Mouse (Mus musculus) macrophage (primary cell): Measurements from ENCODE around the gene Krt222. TPM values are rescaled to one million over a fixed set of nuclear protein-coding genes. Genes with fewer than 3 reads are reported as not detected.
A peak's percentile ranks its signal among the peaks of the same experiment; 100 is the strongest.

Source experiments
- H3K27ac ChIP-seq: fragments of 350-480 bp; formaldehyde crosslinking; 2 replicates; pipeline ENCODE4 v1.9.0; 2021
- H3K36me3 ChIP-seq: fragments of 350-480 bp; formaldehyde crosslinking; 2 replicates; pipeline ENCODE4 v1.9.0; 2021; ENCODE audit errors: inconsistent target
- H3K4me3 ChIP-seq: fragments of 350-480 bp; formaldehyde crosslinking; 2 replicates; pipeline ENCODE4 v1.9.0; 2021; ENCODE audit errors: inconsistent target
- H3K79me2 ChIP-seq: fragments of 350-480 bp; formaldehyde crosslinking; 2 replicates; pipeline ENCODE4 v1.9.0; 2021; ENCODE audit errors: inconsistent target
- WGBS: methylation state at CpG from one replicate; pipeline ENCODE4 v1.1.7; 2026; ENCODE audit warnings: inconsistent platforms; ENCODE audit not compliant: missing documents; 5-methylcytosine and 5-hydroxymethylcytosine counted together
- polyA plus RNA-seq: library from polyadenylated mRNA; stranded (reverse); fragments of 250-400 nt; gene quantifications from 3 replicates; pipeline ENCODE4 v1.2.4, GENCODE M21; 2018; ENCODE audit warnings: inconsistent platforms

Krt222 gene
- polyA plus RNA-seq, 1 experiment from 2014 or later: not detected

DNA sequence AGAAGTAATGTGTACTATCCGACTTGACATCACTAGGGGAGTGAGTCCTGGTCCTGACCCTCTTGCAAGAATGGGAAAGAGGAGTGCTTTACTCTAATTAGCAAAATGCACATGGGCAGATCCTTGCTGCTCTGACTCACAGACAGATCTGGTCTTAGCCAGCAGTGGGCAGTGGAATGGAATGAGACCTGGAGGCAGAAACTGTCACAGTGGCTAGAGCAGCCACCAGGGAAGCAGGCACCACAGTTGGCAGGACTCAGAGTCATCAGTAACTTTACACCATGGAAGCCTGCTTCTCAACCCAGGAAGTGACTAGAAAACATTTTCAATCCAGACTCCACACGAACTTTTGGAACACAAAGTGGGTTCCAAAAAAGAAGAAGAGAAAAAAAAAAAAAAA is 22.1 kb downstream of the Krt222 start:
- no peak overlapping the region for H3K27ac ChIP-seq
- peaks cover 67% of the 10 kb centered on the region for H3K36me3 ChIP-seq
- peaks cover 56% of the 10 kb centered on the region for H3K79me2 ChIP-seq
- no peak overlapping the region for H3K4me3 ChIP-seq
- WGBS: 100% methylated on average over 1 of the region's 2 CpGs

GRCm38 (mm10) chr11:99217248-99217986 is 26.5 kb downstream of the Krt222 start:
- Histone ChIP-seq H3K79me2 (peaks cover 13% of the 10 kb centered on the region; the same call in 1 of the 2 replicates), H3K27ac (no peak overlapping the region), H3K36me3 (peaks cover 79% of the 10 kb centered on the region), H3K4me3 (no peak overlapping the region)
- WGBS: 98% methylated on average over 7 of the region's 7 CpGs

DNA sequence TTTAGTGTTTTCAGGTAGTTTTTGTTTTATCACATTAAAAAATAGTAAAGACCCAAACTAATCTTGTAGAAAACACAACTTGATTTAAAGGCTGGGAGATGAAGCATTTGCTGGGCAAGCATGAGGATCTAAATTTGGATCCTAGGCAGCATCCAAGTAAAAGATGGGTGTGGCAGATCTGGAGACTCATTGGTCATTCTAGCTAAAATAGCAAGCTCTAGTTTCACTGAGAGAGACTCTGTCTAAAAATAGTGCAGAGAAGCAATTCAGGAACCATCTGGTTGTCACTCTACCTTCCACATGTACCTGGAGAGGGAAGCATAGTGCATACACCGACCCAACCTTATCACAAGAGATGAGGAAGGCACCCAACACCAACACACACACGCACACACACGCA is 27.7 kb downstream of the Krt222 start:
- H3K27ac ChIP-seq: no peak overlapping the region
- no peak overlapping the region for H3K4me3 ChIP-seq
- WGBS: 85% methylated on average over 3 of the region's 3 CpGs
- peaks cover 78% of the 10 kb centered on the region for H3K36me3 ChIP-seq
- H3K79me2 ChIP-seq: peaks cover under 1% of the 10 kb centered on the region; the same call in 1 of the 2 replicates

DNA sequence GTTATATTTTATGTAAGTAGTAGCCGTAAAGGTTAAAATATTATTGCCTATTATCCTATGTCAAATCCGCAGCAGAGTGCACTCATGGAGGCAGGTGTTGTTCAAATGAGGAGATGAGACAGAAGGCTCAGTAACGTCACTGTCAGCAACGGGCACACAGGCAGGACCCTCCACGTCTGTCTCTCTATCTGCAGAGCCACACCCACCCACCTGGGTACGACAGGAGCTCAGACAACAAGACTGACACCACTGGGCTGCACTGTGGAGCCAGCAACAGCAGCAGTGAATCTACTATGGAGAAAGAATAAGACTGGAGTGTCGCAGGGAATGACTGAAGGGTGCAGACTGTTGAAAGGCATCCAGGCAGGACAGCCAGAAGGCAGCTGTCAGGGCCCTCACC is 31.2 kb downstream of the Krt222 start:
- Histone ChIP-seq H3K79me2 (no peaks in the 10 kb centered on the region), H3K27ac (no peak overlapping the region), H3K36me3 (peaks cover 74% of the 10 kb centered on the region), H3K4me3 (no peak overlapping the region)
- WGBS: 94% methylated on average over 7 of the region's 7 CpGs

- Histone ChIP-seq H3K27ac (no peak overlapping the region), H3K79me2 (no peaks in the 10 kb centered on the region), H3K36me3 (peaks cover 67% of the 10 kb centered on the region), H3K4me3 (no peak overlapping the region)
- WGBS: 94% methylated on average over 2 of the region's 2 CpGs
Observed at GRCm38 (mm10) chr11:99211964-99212363, 31.9 kb downstream of the Krt222 start.

DNA sequence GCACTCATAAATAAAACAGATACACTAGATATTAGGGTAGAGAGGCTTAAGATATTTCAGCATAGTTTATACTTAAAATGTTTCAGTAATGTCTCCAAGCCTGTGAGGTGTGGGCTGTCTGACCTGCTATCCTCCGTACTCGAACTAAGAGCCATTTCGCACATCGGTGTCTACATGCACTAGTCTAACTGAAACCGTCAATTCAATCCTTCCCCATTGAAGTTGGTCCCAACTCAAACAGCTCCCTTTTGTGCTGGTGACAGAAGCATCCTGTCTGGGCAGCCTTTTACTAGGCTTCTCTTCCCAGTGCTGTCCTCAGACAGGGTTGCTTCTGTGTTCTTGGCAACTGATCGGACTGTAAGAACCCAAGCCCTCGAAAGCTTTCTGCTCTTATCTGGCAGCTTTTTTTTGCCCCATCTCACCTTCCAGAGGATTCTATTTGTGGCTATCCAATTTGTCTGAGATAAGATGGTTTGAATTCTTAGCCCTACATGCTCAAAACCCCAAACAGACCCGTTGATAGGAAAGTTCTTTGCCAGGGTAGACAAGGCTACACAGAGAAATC is 35.7 kb downstream of the Krt222 start:
- peaks cover 29% of the 10 kb centered on the region for H3K36me3 ChIP-seq
- no peak overlapping the region for H3K4me3 ChIP-seq
- 89% methylated on average over 8 of the region's 8 CpGs for WGBS
- H3K27ac ChIP-seq: no peak overlapping the region
- H3K79me2 ChIP-seq: no peaks in the 10 kb centered on the region

DNA sequence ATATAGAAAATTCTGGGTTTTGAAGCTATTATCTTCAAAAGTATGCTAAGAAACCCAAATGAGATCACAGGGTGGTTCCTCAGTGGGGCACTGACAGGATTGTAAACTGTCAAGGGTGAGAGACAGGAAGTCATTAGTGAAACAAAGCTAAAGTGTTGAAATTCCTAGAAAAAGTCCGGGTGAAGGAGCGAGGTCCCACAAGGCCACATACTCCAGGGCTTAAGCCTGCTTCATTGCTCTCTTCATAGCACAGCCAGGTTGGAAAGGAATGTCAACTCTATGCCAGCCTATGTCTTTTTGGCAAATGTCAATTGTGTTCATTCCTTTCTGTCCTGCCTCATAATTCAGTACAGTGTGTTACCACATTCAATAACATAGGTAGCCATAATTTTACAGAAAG is 36.4 kb downstream of the Krt222 start:
- WGBS: 65% methylated on average over 2 of the region's 2 CpGs
- H3K27ac ChIP-seq: no peak overlapping the region
- no peak overlapping the region for H3K4me3 ChIP-seq
- no peaks in the 10 kb centered on the region for H3K79me2 ChIP-seq
- peaks cover 21% of the 10 kb centered on the region for H3K36me3 ChIP-seq

DNA sequence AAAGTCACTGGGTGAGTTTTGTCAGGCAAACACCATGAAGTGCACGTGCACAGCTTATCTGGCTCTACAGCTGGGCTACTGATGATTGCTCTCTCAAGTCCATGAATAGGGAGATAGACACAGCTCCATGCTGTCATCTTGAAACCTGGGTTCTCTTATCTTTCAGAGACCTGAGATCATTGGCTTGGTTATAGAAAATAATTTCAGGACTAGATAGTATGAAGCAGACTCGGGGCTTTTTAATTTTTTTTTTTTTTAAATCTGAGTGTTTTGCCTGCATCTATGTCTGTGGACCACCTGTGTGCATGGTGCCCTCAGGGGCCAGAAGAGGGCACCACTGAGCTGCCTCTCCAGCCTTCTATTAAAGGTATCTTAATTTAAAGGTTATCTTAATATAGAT is 36.9 kb downstream of the Krt222 start:
- H3K4me3 ChIP-seq: no peak overlapping the region
- H3K27ac ChIP-seq: no peak overlapping the region
- 33% methylated on average over 2 of the region's 2 CpGs for whole genome bisulfite sequencing
- H3K36me3 ChIP-seq: peaks cover 17% of the 10 kb centered on the region
- no peaks in the 10 kb centered on the region for H3K79me2 ChIP-seq

GRCm38 (mm10) chr11:99189154-99189582 is 54.7 kb downstream of the Krt222 start:
- no peaks in the 10 kb centered on the region for H3K79me2 ChIP-seq
- no peaks in the 10 kb centered on the region for H3K36me3 ChIP-seq
- peak overlapping the region; percentile 16; the same call in 1 of the 2 replicates for H3K4me3 ChIP-seq
- 3% methylated on average over 14 of the region's 14 CpGs for WGBS
- no peak overlapping the region for H3K27ac ChIP-seq

GRCm38 (mm10) chr11:99187348-99187747 is 56.5 kb downstream of the Krt222 start:
- Histone ChIP-seq H3K27ac (no peak overlapping the region), H3K79me2 (no peaks in the 10 kb centered on the region), H3K4me3 (no peak overlapping the region), H3K36me3 (no peaks in the 10 kb centered on the region)
- WGBS: 89% methylated on average over 4 of the region's 4 CpGs

GRCm38 (mm10) chr11:99186836-99187235 is 57.0 kb downstream of the Krt222 start:
- no peak overlapping the region for H3K4me3 ChIP-seq
- no peak overlapping the region for H3K27ac ChIP-seq
- 44% methylated on average over 2 of the region's 2 CpGs for WGBS
- no peaks in the 10 kb centered on the region for H3K79me2 ChIP-seq
- H3K36me3 ChIP-seq: no peaks in the 10 kb centered on the region

Other genes with a start within 250 kb of the Krt222 start
- gene Top2a, start 219.9 kb downstream of the Krt222 start, polyA plus RNA-seq: 5.8 to 44.5 TPM (median 27.0 TPM) in 3 replicates
- 50.8 to 246 TPM (median 226 TPM) in 3 replicates for gene Igfbp4, start 202.8 kb downstream of the Krt222 start, polyA plus RNA-seq
- 0.88 to 2.5 TPM (median 0.97 TPM) in 3 replicates for gene Tns4, start 154.8 kb downstream of the Krt222 start, polyA plus RNA-seq
- gene Ccr7, start 89.0 kb downstream of the Krt222 start, polyA plus RNA-seq: 0.98 to 2.3 TPM (median 1.1 TPM) in 3 replicates
- gene Smarce1, start 13.1 kb downstream of the Krt222 start, polyA plus RNA-seq: 54.8 to 118 TPM (median 76.8 TPM) in 3 replicates
- gene Krt24, start 41.2 kb upstream of the Krt222 start, polyA plus RNA-seq: not detected in 3 replicates
- gene Krt25, start 78.9 kb upstream of the Krt222 start, polyA plus RNA-seq: not detected in 3 replicates
- gene Krt26, start 93.9 kb upstream of the Krt222 start, polyA plus RNA-seq: not detected in 3 replicates
- gene Krt27, start 107.0 kb upstream of the Krt222 start, polyA plus RNA-seq: not detected in 3 replicates
- gene Krt28, start 130.8 kb upstream of the Krt222 start, polyA plus RNA-seq: not detected in 3 replicates
- 1.2 to 2.7 TPM (median 2.0 TPM) in 3 replicates for gene Krt10, start 145.3 kb upstream of the Krt222 start, polyA plus RNA-seq
- not detected in 3 replicates for gene Krt12, start 178.2 kb upstream of the Krt222 start, polyA plus RNA-seq
- gene Krt20, start 194.1 kb upstream of the Krt222 start, polyA plus RNA-seq: not detected in 3 replicates
- not detected in 3 replicates for gene Krt23, start 249.1 kb upstream of the Krt222 start, polyA plus RNA-seq